Mouse (Mus musculus) frontal cortex, postnatal 10 days (tissue): ENCODE measurements around the gene Nphs2.

ENCODE experiments used
- DNase-seq, 2 experiments: peaks; one replicate each; pipeline ENCODE4 v3.0.0; 2022; ENCODE audit warnings: low spot score in 2 of 2, mixed read lengths in 1 of 2

The Nphs2 gene

GRCm38 (mm10) chr1:156365740-156366139 is 55.2 kb downstream of the Nphs2 start, which contains the start of gene Gm2000:
Gene Gm2000 (plus strand): TSS chr1:156366040.
- DNase-seq, result no peak
